Mouse (Mus musculus) left cerebral cortex, postnatal 10 days (tissue): ENCODE measurements around the gene Stat5b. TPM values are rescaled to one million over a fixed set of nuclear protein-coding genes. Genes with fewer than 3 reads are reported as not detected.

Experiments
- DNase-seq, 2 experiments: peaks; one replicate each; pipeline ENCODE4 v3.0.0; 2021 to 2022; ENCODE audit warnings: low spot score in 2 of 2, mixed read lengths in 1 of 2; ENCODE audit errors: extremely low spot score in 1 of 2
- intact Hi-C: fragments of 180-260 bp; cut with DNase I; formaldehyde crosslinking; loops from one replicate; pipeline ENCODE4 v1.15.1; 2025
- total RNA-seq, 2 experiments: library from RNA; stranded (reverse); gene quantifications; 2 replicates each; pipeline ENCODE4 v1.2.3; 2021

Gene Stat5b
- total RNA-seq, 2 experiments from 2014 or later: 12.4 to 13.4 TPM

- no peak for DNase-seq
- intact Hi-C loops: no loop called here
Observed at GRCm38 (mm10) chr11:100754693-100755057, 95.8 kb downstream of the Stat5b start.

DNA sequence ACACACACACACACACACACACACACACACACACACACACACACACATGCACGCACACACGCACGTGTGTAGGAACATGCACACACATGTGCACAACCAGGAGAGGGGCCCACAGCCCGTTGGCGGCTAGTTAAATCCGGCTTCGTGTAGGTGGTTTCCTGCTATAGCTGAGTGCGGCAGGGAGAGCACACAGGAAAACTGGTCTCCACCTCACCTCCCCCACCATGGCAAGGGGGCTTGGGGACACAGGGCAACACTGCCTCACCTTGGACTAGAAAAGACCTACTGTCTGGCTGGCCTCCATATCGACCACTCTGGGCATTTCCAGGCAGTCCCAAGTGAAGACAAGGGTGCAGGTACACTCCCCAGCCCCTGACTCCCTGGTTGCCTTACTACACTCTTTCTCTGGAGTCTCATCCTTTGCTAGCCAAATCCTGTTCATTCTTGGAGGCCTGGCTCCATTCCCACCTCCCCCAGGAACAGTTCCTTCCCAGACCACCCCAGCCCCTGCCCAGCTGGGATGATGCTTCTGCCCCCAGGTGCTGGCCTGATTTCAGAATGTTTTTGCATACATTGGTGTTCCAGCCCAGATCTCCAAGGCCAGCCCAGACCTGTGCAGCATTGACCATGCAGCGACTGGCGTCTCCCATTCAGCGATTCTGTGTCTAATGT lies 96.4 kb downstream of the Stat5b start:
- peak in 1 of 2 experiments; percentile 62 for DNase-seq
- intact Hi-C loops: no loop called here

- intact Hi-C loops: no loop called here
- peak in 1 of 2 experiments; percentile 61 for DNase-seq
Observed at GRCm38 (mm10) chr11:100752294-100752693, 98.2 kb downstream of the Stat5b start.

DNA sequence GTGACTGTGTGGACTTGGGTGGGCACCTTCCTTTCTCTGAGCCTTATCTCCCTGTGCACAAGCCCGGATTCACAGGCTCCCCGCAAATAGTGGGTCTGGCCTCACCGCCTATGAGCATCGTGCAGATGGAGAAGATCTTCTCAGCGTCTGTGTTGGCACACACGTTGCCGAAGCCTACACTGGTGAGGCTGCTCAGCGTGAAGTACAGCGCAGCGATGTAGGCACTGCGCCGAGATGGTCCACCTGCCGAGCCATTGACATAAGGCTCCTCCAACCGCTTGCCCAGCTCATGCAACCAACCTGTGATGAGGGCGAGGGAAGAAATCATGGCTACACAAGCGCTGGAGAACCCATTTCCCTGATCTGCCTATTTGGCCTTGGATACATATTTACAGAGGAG lies 100.4 kb downstream of the Stat5b start:
- intact Hi-C loops: no loop called here
- no peak for DNase-seq

- DNase-seq: peak in 1 of 2 experiments; percentile 48
- intact Hi-C loops: no loop called here
Observed at GRCm38 (mm10) chr11:100749469-100749868, 101.1 kb downstream of the Stat5b start.

- intact Hi-C loops: no loop called here
Observed at GRCm38 (mm10) chr11:100748620-100749019, 101.9 kb downstream of the Stat5b start.

DNA sequence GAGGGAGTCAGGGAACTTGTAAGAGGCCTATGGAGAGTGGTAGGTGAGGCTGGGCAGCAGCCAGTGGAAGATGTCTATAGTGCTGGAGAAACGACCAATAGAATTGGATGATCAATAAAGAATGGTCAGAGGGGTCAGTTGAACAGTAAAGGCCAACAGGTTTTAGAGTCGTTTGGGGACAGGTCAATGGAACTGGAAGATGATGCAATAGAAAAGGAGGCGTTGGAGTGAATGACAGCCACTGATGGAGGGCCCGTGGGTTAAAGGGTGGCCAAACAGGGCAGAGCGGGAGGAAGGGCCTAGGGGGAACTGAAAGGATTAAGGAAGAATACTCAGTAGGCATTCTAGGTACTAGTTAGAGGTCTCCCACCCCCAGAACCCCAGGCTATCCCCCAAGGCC lies 103.4 kb downstream of the Stat5b start:
- no peak for DNase-seq
- intact Hi-C loops: no loop called here

More at GRCm38 (mm10) chr11:100748620-100749019, 101.9 kb downstream of the Stat5b start:
- DNase-seq: no peak

DNA sequence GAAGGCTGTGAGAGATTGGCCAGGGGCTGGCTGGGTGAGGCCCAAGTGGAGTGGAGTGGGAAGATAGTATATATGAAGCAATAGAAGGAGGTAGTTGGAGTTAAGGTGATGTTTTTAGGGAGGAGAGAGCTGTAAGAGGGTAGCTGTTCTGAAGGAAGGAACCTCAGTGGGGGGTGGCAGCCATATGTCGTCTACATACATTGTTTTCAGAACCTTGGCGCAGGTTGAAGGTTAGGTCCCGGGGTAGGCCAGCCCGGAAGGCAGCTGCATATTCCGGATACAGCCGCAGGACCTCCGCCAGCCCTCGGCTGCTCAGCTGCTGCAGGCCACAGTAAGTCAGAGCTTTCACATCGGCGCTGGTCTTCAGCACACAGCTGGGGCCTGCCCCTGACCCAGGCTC lies 104.0 kb downstream of the Stat5b start:
- DNase-seq: no peak
- intact Hi-C loops: no loop called here

GRCm38 (mm10) chr11:100745085-100745484 lies 105.4 kb downstream of the Stat5b start:
- intact Hi-C loops: no loop called here
- DNase-seq: no peak

DNA sequence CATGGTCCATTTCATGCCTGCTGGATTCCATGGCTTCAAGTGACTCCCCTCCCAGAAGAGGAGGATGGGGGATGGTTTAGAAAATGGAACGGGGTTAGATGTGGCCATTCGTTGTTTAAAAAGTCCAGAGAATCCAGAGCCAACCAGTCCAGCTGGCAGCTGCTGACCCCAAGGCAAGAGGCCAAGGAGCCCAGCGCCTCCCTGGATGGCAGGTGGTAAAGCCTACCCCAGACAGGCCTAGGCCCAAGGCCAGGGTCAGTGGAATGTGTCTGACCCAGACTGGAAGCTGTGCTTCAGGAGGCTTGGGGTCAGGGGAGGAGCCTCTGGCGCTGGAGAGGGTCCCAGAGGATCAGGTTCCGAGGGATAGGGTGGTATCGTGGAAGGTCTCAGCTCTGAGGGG lies 109.2 kb downstream of the Stat5b start:
- peak in 1 of 2 experiments; percentile 56 for DNase-seq
- intact Hi-C loops: no loop called here

DNA sequence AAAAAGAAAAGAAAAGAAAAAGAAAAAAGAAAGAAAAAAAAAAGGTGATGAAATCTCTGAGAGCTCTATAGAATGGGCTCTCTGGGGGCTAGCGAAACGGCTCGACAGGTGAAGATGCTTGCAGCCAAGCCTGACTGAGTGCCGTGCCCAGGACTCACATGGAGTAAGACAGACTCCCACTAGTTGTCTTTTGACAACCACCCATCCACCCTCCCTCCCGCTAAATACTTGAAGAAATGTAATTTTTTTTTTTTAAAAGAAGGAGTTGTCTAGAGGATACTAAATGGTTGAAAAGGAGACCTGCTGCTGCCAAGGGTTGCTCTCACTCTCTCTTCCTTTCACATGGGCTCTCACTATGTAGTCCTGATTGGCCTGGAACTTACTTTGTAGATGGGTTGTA lies 111.8 kb downstream of the Stat5b start:
- DNase-seq: no peak
- intact Hi-C loops: no loop called here

DNA sequence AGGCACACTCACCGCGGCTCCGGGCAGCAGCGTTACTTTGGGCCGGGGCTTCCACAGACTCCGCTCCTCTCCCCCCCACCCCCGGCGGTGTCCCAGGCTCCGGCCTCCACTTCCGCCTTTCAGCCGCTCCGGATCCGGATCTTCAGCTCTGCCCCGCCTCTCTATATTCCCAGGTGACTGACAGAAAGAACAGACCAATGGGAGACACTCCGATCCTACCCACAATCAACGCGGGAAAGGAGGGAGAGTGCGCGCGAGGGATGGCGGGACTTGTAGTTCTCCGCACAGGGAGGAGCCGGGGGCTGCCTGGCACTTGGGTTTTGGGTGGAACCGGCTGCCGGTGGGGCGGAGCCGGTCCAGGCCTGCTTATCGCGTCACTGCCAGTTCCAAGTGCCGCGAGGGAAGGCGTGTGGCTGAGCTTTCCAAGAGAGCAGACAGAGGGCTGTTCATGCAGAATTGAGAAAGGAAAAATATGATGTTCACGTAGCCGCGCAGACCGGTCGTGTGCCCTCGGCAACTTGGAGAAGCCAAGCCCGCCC lies 112.4 kb downstream of the Stat5b start, which contains the start of gene Rab5c:
Rab5c (minus strand) TSS at position 150 of the 539 bp plus-strand sequence.
- intact Hi-C loops: no loop called here
- DNase-seq: peak; percentile 99

- no peak for DNase-seq
- intact Hi-C loops: no loop called here
Observed at GRCm38 (mm10) chr11:100737105-100737733, 113.3 kb downstream of the Stat5b start.

DNA sequence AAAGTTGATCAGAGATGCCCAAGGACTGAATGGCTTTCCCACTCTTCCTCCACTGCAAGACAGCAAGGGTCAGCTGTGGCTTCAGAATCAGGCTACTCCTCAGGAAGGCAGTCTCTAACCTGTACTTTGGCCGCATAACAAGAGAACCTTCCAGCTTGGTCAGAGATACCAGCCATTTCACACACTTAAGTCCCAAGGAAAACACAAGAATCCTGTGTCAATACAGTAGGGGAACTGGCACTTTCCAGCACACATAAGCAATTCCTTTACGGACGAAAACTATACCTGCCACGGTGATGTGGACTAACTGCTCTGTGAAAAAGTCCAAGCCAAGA lies 113.8 kb downstream of the Stat5b start:
- intact Hi-C loops: no loop called here

GRCm38 (mm10) chr11:100735954-100736745 lies 114.4 kb downstream of the Stat5b start:
- intact Hi-C loops: no loop called here
- DNase-seq: no peak

More for the DNA sequence above, 113.8 kb downstream of the Stat5b start:
- no peak for DNase-seq

DNA sequence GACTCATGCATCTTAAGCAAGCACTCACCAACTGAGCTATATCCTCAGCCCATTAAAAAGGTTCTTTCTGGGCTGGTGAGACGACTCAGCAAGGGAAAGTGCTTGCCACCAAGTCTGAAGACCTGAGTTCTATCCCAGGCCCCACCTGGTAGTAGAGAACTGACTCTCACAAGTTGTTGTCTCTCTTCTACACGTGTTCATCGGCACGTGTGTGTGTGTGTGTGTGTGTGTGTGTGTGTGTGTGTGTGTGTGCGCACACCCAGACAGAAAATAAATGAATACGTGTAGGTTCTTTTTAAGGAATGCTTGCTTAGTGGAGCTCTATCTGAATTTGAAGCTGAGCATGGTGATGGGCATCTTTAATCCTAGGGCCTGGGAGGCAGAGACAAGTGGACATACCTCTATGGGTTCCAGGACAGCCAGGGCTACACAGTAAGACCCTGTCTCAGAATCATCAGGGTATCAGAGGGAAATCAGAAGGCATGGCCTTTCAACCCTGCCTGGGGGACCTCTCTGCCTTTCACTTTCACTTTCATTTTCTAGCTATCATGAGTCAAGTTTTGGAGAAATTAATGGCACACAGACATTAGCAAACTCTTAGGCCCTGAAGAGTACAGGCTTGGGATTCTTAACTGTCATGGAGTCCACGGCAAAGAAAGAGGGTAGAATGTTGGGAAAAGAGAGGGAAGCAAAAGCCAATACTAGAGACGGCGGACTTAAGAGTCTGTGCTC lies 115.2 kb downstream of the Stat5b start:
- no peak for DNase-seq
- intact Hi-C loops: no loop called here
